Comparison of ENCODE assay signal across 20 mouse cellular contexts in genomic region chr13:110673536-110673935, GRCm38 (mm10).
DNase-seq lines count a peak whose midpoint lies in the region; ATAC-seq and TF ChIP-seq lines count a peak whose summit lies in the region.
"Had no signal": no experiment of that assay in that cellular context is flagged by ENCODE, and none has a peak within 500 bp of the region (broad histone marks: within the 10 kb centered on the region; RNA-seq: fewer than 3 reads in every experiment).

No protein-coding gene starts in this region.

- H3K27ac ChIP-seq in thymus, adult 2 months (ENCODE audit: control insufficient read depth, insufficient read depth, low read length): no peak overlapping the region
- no peak overlapping the region for H3K27ac ChIP-seq in intestine, embryonic 15.5 days
- H3K27ac ChIP-seq: embryonic facial prominence, embryonic 13.5 days; hindbrain, embryonic 13.5 days; kidney, embryonic 15.5 days; limb, embryonic 12.5 days; liver, embryonic 13.5 days; lung, embryonic 15.5 days; midbrain, embryonic 13.5 days had no signal

- DNase-seq in frontal cortex, postnatal 25 days (ENCODE audit: low spot score in 2 of 2): no peak
- peak; percentile 51 to 86 for DNase-seq in right cerebral cortex, postnatal 10 days (ENCODE audit: low spot score in 2 of 2)
- DNase-seq in right cerebral cortex, postnatal 25 days: no peak
- peak; percentile 59 to 68 for DNase-seq in frontal cortex, adult 2 months (ENCODE audit: extremely low spot score in 1 of 2, low spot score in 1 of 2)
- DNase-seq in left cerebral cortex, postnatal 25 days (ENCODE audit: low spot score in 2 of 2): peak; percentile 50 to 91
- DNase-seq in thymus, adult 2 months: no peak
- DNase-seq: cerebellum, adult 11-12 months; gastrocnemius, postnatal 36 days; heart, postnatal 14 days; liver, embryonic 13.5 days had no signal

- no peak overlapping the region for H3K9ac ChIP-seq in intestine, embryonic 15.5 days
- H3K9ac ChIP-seq: embryonic facial prominence, embryonic 13.5 days; hindbrain, embryonic 13.5 days; kidney, embryonic 15.5 days; limb, embryonic 12.5 days; liver, embryonic 13.5 days; lung, embryonic 15.5 days; midbrain, embryonic 13.5 days had no signal

- WGBS in thymus, adult 2 months: 90% methylated on average over 2 of the region's 2 CpGs
- 77% methylated on average over 2 of the region's 2 CpGs for WGBS in intestine, embryonic 15.5 days

- intact Hi-C loops in left cerebral cortex, postnatal 25 days (cut with DNase I): loop anchor here (2.0 to 5.0 kb wide), 2 partner anchors 45 to 69 kb away; no protein-coding TSS in a partner anchor

- H3K27me3 ChIP-seq in thymus, adult 2 months (ENCODE audit: control insufficient read depth, insufficient read depth, low read length): no peaks in the 10 kb centered on the region
- no peaks in the 10 kb centered on the region for H3K27me3 ChIP-seq in intestine, embryonic 15.5 days (replicated peaks)
- H3K27me3 ChIP-seq: embryonic facial prominence, embryonic 13.5 days; hindbrain, embryonic 13.5 days; kidney, embryonic 15.5 days; limb, embryonic 12.5 days; liver, embryonic 13.5 days; lung, embryonic 15.5 days; midbrain, embryonic 13.5 days had no signal

- H3K4me3 ChIP-seq in thymus, adult 2 months (ENCODE audit: control insufficient read depth, insufficient read depth, low read length): no peak overlapping the region
- no peak overlapping the region for H3K4me3 ChIP-seq in intestine, embryonic 15.5 days (replicated peaks)
- H3K4me3 ChIP-seq: embryonic facial prominence, embryonic 13.5 days; hindbrain, embryonic 13.5 days; kidney, embryonic 15.5 days; limb, embryonic 12.5 days; liver, embryonic 13.5 days; lung, embryonic 15.5 days; midbrain, embryonic 13.5 days; myocyte had no signal

- TF ChIP-seq CTCF in thymus, adult 2 months (IDR thresholded peaks at IDR 0.05; ENCODE audit: borderline replicate concordance, control insufficient read depth, extremely low read depth, insufficient read depth, low read length, poor library complexity): no peak

- H3K4me1 ChIP-seq in thymus, adult 2 months (replicated peaks; ENCODE audit: control insufficient read depth, insufficient read depth, low read length): no peaks in the 10 kb centered on the region
- H3K4me1 ChIP-seq in intestine, embryonic 15.5 days (replicated peaks): no peaks in the 10 kb centered on the region
- H3K4me1 ChIP-seq: embryonic facial prominence, embryonic 13.5 days; hindbrain, embryonic 13.5 days; kidney, embryonic 15.5 days; limb, embryonic 12.5 days; liver, embryonic 13.5 days; lung, embryonic 15.5 days; midbrain, embryonic 13.5 days had no signal

- no peaks in the 10 kb centered on the region for H3K9me3 ChIP-seq in intestine, embryonic 15.5 days
- H3K9me3 ChIP-seq: embryonic facial prominence, embryonic 13.5 days; hindbrain, embryonic 13.5 days; kidney, embryonic 15.5 days; limb, embryonic 12.5 days; liver, embryonic 13.5 days; lung, embryonic 15.5 days; midbrain, embryonic 13.5 days had no signal

- ATAC-seq in frontal cortex, adult (ENCODE audit: low TSS enrichment): peak; percentile 92
- ATAC-seq in intestine, embryonic 15.5 days: no peak
- ATAC-seq: midbrain, embryonic 13.5 days had no signal

- no peak overlapping the region for H3K4me2 ChIP-seq in intestine, embryonic 15.5 days (replicated peaks)
- H3K4me2 ChIP-seq: embryonic facial prominence, embryonic 13.5 days; heart, embryonic 11.5 days; hindbrain, embryonic 13.5 days; kidney, embryonic 15.5 days; limb, embryonic 12.5 days; liver, embryonic 13.5 days; lung, embryonic 15.5 days; midbrain, embryonic 13.5 days had no signal

- no peaks in the 10 kb centered on the region for H3K36me3 ChIP-seq in thymus, adult 2 months (ENCODE audit: control insufficient read depth, insufficient read depth, low read length)
- no peaks in the 10 kb centered on the region for H3K36me3 ChIP-seq in intestine, embryonic 15.5 days
- H3K36me3 ChIP-seq: embryonic facial prominence, embryonic 13.5 days; hindbrain, embryonic 13.5 days; kidney, embryonic 15.5 days; limb, embryonic 12.5 days; liver, embryonic 13.5 days; lung, embryonic 15.5 days; midbrain, embryonic 13.5 days had no signal

- no peak for TF ChIP-seq POLR2A in thymus, adult 2 months (IDR thresholded peaks at IDR 0.05; ENCODE audit: control insufficient read depth, extremely low read depth, insufficient read depth, low read length, poor library complexity)

Comparison
In these comparisons a context has a peak if more than half of its experiments do, and no peak if none do; other contexts are left out.
1. DNase-seq: peak in right cerebral cortex, postnatal 10 days (2 of 2), frontal cortex, adult 2 months (2 of 2) and left cerebral cortex, postnatal 25 days (2 of 2); none in frontal cortex, postnatal 25 days (0 of 2), right cerebral cortex, postnatal 25 days (single experiment) and thymus, adult 2 months (single experiment).